Mouse (Mus musculus): ENCODE results near the gene Xrcc1. TPM values are rescaled to one million over a fixed set of nuclear protein-coding genes. Genes with fewer than 3 reads are reported as not detected.
"Not testable (repeated sequence)": the region's sequence is repeated elsewhere in the genome, so short reads cannot be mapped to it uniquely, and the experiment has no call there.

Gene Xrcc1
- polyA plus RNA-seq, 1 experiment: 29.0 TPM

DNA sequence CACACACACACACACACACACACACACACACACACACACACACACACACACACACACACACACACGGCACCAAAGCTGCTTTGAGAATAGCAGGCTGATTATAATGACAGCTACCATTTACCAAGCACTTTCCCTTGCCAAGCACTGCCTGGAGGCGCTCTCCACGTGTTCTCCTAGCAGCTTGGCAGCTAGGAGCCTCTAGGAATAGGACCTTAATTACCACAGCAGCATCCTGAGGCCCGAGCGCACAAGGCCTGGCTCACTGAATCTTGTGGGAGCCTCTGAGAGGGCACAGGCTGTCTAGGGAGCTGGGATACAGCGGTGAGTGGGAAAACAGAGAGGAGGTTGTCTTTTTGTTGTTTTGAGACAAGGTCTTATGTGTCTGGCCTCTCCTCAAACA is 28.4 kb upstream of the Xrcc1 start:
- WGBS: 68% methylated on average over 6 of the region's 6 CpGs
- no peak overlapping the region for H3K4me3 ChIP-seq (ENCODE audit: insufficient read depth, low read depth, low read length)
- no peak overlapping the region for H3K27ac ChIP-seq (ENCODE audit: insufficient read depth, low read depth, low read length)
- no peaks in the 10 kb centered on the region for H3K36me3 ChIP-seq (ENCODE audit: control insufficient read depth, insufficient read depth, low read length)
- TF ChIP-seq CTCF (conservative IDR thresholded peaks at IDR 0.05; ENCODE audit: insufficient read depth, insufficient read length, low read depth, low read length) (no peak), POLR2A (IDR thresholded peaks at IDR 0.05; ENCODE audit: low read depth, low read length) (no peak)
- no peaks in the 10 kb centered on the region for H3K27me3 ChIP-seq (replicated peaks; ENCODE audit: control insufficient read depth, insufficient read depth, low read length)
- DNase-seq: no peak
- H3K4me1 ChIP-seq (ENCODE audit: control insufficient read depth, insufficient read depth, low read length): no peaks in the 10 kb centered on the region

DNA sequence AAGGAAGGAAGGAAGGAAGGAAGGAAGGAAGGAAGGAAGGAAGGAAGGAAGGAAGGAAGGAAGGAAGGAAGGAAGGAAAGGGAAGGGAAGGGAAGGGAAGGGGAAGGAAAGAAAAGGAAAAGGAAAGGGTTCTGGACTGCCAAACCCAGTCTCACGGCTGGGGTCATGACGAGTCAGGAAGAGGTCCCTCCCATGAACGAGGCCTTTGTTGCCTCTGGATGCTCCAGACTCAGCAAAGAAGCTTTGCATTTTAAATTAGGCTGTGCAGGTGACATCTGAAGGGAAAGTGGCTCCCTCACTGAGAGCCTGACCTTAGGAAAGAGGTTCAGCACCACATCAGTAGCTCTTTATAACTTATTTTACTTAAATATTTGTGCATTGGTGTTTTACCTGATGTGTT is 27.0 kb upstream of the Xrcc1 start:
- no peak overlapping the region for H3K27ac ChIP-seq (ENCODE audit: insufficient read depth, low read depth, low read length)
- H3K4me1 ChIP-seq (ENCODE audit: control insufficient read depth, insufficient read depth, low read length): no peaks in the 10 kb centered on the region
- H3K4me3 ChIP-seq (ENCODE audit: insufficient read depth, low read depth, low read length): no peak overlapping the region
- 50% methylated on average over 3 of the region's 3 CpGs for WGBS
- no peaks in the 10 kb centered on the region for H3K36me3 ChIP-seq (ENCODE audit: control insufficient read depth, insufficient read depth, low read length)
- DNase-seq: no peak
- H3K27me3 ChIP-seq (replicated peaks; ENCODE audit: control insufficient read depth, insufficient read depth, low read length): no peaks in the 10 kb centered on the region
- TF ChIP-seq CTCF (conservative IDR thresholded peaks at IDR 0.05; ENCODE audit: insufficient read depth, insufficient read length, low read depth, low read length): no peak
- TF ChIP-seq POLR2A (IDR thresholded peaks at IDR 0.05; ENCODE audit: low read depth, low read length): no peak

DNA sequence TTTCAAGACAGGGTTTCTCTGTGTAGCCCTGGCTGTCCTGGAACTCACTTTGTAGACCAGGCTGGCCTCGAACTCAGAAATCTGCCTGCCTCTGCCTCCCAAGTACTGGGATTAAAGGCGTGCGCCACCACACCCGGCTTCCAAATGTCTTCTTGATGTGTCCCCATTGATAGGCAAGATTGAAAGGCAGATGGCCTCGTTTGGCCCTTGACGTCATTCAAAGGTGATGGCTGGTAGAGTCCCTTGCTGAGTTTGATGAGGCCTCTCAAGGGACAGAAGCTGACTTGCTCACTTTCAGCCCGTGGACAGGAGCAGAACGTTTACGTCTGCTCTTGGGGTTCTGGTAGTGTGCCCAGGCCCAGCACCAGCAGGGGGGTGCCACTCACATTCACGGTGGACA is 26.0 kb upstream of the Xrcc1 start:
- H3K36me3 ChIP-seq (ENCODE audit: control insufficient read depth, insufficient read depth, low read length); H3K4me3 ChIP-seq (ENCODE audit: insufficient read depth, low read depth, low read length); H3K27me3 ChIP-seq (replicated peaks; ENCODE audit: control insufficient read depth, insufficient read depth, low read length); H3K4me1 ChIP-seq (ENCODE audit: control insufficient read depth, insufficient read depth, low read length); DNase-seq; H3K27ac ChIP-seq (ENCODE audit: insufficient read depth, low read depth, low read length): not testable (repeated sequence)
- 90% methylated on average over 10 of the region's 10 CpGs for WGBS

DNA sequence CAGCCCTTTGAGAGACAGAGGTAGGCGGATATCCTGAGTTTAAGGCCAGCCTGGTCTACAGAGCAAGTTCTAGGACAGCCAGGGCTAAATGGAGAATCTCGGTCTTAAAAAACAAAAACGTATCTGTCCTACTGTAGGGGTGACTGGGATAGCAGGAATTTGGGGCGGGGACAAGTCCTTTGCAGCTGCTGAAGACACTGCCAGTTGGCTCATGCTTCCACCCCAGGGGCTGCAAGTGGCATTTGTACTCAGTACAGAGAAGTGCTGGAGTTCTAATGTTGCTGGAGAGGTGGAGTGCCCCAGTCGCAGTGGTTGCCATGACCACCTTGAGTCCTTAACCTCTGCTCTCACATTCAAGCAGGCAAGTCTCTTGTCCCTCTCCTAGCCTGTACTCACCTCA is 23.3 kb upstream of the Xrcc1 start:
- Histone ChIP-seq H3K4me1 (ENCODE audit: control insufficient read depth, insufficient read depth, low read length) (no peaks in the 10 kb centered on the region), H3K36me3 (ENCODE audit: control insufficient read depth, insufficient read depth, low read length) (no peaks in the 10 kb centered on the region), H3K27me3 (replicated peaks; ENCODE audit: control insufficient read depth, insufficient read depth, low read length) (no peaks in the 10 kb centered on the region), H3K27ac (ENCODE audit: insufficient read depth, low read depth, low read length) (no peak overlapping the region), H3K4me3 (ENCODE audit: insufficient read depth, low read depth, low read length) (no peak overlapping the region)
- no peak for DNase-seq
- TF ChIP-seq POLR2A (IDR thresholded peaks at IDR 0.05; ENCODE audit: low read depth, low read length): no peak
- no peak for TF ChIP-seq CTCF (conservative IDR thresholded peaks at IDR 0.05; ENCODE audit: insufficient read depth, insufficient read length, low read depth, low read length)
- 53% methylated on average over 5 of the region's 5 CpGs for WGBS

DNA sequence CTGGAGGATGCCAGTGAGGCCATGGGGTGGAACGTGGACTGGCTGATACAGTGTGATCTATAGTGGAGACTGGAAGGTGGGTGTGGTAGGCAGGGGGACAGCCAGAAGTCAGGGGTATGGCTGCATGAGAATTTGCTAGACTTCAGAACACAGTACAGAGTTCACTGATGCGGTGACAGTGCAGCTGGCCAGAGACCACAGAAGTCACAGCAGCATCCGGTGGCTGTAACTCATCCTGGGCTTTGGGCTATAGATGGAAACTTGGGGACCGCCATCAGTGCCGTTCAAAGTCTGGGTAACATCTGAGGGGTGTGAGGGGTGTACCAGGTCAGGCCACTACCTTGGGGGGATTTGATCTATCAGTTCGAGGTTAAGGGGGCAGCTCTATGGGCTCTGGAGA is 22.4 kb upstream of the Xrcc1 start:
- no peaks in the 10 kb centered on the region for H3K27me3 ChIP-seq (replicated peaks; ENCODE audit: control insufficient read depth, insufficient read depth, low read length)
- H3K4me1 ChIP-seq (ENCODE audit: control insufficient read depth, insufficient read depth, low read length): no peaks in the 10 kb centered on the region
- no peak overlapping the region for H3K4me3 ChIP-seq (ENCODE audit: insufficient read depth, low read depth, low read length)
- H3K27ac ChIP-seq (ENCODE audit: insufficient read depth, low read depth, low read length): no peak overlapping the region
- no peak for DNase-seq
- TF ChIP-seq CTCF (conservative IDR thresholded peaks at IDR 0.05; ENCODE audit: insufficient read depth, insufficient read length, low read depth, low read length) (no peak), POLR2A (IDR thresholded peaks at IDR 0.05; ENCODE audit: low read depth, low read length) (no peak)
- H3K36me3 ChIP-seq (ENCODE audit: control insufficient read depth, insufficient read depth, low read length): no peaks in the 10 kb centered on the region
- WGBS: 69% methylated on average over 6 of the region's 6 CpGs

DNA sequence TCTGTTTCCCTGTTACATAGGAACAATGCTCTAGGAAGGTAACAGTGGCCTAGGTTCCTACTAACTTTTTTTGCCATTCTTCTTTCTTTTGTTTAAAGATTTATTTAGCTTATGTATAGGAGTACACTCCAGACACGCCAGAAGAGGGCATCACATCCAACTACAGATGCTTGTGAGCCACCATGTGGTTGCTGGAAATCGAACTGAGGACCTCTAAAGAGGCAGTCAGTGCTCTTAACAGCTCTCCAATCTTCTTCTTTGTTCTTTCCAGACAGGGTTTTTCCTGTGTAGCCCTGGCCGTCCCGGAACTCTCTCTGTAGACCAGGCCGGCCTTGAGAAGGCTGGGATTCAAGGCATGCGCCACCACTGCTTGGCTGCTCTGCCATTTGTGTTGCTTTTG is 21.1 kb upstream of the Xrcc1 start:
- Histone ChIP-seq H3K4me1 (ENCODE audit: control insufficient read depth, insufficient read depth, low read length) (peaks cover 6% of the 10 kb centered on the region), H3K36me3 (ENCODE audit: control insufficient read depth, insufficient read depth, low read length) (no peaks in the 10 kb centered on the region), H3K27me3 (replicated peaks; ENCODE audit: control insufficient read depth, insufficient read depth, low read length) (no peaks in the 10 kb centered on the region), H3K4me3 (ENCODE audit: insufficient read depth, low read depth, low read length) (no peak overlapping the region), H3K27ac (ENCODE audit: insufficient read depth, low read depth, low read length) (no peak overlapping the region)
- TF ChIP-seq CTCF (conservative IDR thresholded peaks at IDR 0.05; ENCODE audit: insufficient read depth, insufficient read length, low read depth, low read length) (peak; percentile 19; the same call in 1 of the 2 replicates), POLR2A (IDR thresholded peaks at IDR 0.05; ENCODE audit: low read depth, low read length) (no peak)
- WGBS: 76% methylated on average over 6 of the region's 6 CpGs
- no peak for DNase-seq

DNA sequence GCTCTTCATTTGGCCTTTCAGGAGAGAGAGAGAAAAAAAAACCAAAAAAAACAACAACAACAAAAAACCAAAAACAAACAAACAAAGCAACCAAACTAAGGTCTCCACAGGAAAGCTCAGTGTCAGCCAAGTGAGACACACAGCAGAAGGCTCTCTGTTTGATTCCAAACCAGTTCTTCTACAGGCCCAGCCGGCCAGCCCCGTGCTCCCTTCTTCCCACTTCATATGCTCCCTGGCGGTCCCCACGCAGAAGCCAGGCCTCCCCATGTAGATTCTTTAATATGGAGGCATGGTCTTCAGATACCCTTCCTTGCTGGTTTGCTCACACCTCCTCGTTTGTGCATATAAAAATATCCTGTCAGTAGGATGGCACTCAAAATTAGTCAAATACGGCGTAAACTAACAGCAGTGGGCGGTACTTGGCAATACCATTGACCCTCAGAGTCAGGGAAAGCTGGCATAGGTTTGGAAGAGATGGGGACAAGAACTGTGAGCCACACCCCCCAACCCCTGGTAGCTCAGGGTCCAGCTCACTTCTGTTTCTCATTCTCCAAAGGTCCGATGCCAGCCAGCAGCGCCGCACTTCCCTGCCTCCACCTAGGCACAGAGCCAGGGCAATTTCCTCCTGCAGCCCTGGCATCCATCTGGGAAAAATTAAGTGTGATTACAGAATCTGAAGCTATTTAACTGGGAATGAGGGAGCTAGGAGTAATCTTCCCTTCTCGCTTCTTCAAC is 20.2 kb upstream of the Xrcc1 start:
- Histone ChIP-seq H3K27me3 (replicated peaks; ENCODE audit: control insufficient read depth, insufficient read depth, low read length) (no peaks in the 10 kb centered on the region), H3K36me3 (ENCODE audit: control insufficient read depth, insufficient read depth, low read length) (no peaks in the 10 kb centered on the region), H3K4me1 (ENCODE audit: control insufficient read depth, insufficient read depth, low read length) (peaks cover 6% of the 10 kb centered on the region), H3K27ac (ENCODE audit: insufficient read depth, low read depth, low read length) (no peak overlapping the region), H3K4me3 (ENCODE audit: insufficient read depth, low read depth, low read length) (no peak overlapping the region)
- no peak for DNase-seq
- no peak for TF ChIP-seq POLR2A (IDR thresholded peaks at IDR 0.05; ENCODE audit: low read depth, low read length)
- TF ChIP-seq CTCF (conservative IDR thresholded peaks at IDR 0.05; ENCODE audit: insufficient read depth, insufficient read length, low read depth, low read length): no peak
- 76% methylated on average over 12 of the region's 12 CpGs for WGBS

Measured in kidney, adult 2 months (tissue).